9 mouse cellular contexts compared by ENCODE assay signal in the genomic region with DNA sequence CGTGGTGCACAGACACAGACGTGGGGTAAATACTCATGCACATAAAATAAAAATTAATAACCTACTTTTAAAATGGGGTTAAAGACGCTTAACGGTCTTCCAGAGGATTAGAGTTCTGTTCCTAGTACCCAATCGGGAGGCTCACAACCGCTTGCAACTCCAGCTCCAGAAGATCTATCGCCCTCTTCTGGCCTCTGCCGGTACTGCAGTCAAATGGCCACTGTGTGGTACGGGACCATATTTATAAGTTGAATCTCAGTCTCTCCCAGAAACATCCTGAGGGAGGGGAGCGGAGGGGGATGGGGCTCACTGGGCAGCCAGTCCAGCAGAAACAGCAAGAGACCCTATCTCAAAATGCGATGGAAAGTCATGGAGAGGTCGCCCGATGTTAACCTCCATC. TPM values are rescaled to one million over a fixed set of nuclear protein-coding genes. Genes with fewer than 3 reads are reported as not detected.
A peak's percentile ranks its signal among the peaks of the same experiment; 100 is the strongest.
DNase-seq lines count a peak whose midpoint lies in the region; ATAC-seq lines count a peak whose summit lies in the region.
"Had no signal": no experiment of that assay in that cellular context is flagged by ENCODE, and none has a peak within 500 bp of the region (broad histone marks: within the 10 kb centered on the region; RNA-seq: fewer than 3 reads in every experiment).

No protein-coding gene starts in this region.

- DNase-seq in gastrocnemius, postnatal 10 days: peak; percentile 12
- DNase-seq in gastrocnemius, postnatal 14 days: no peak
- DNase-seq in right cerebral cortex, postnatal 4 days: peak; percentile 44
- DNase-seq in right cerebral cortex, adult 2 months (ENCODE audit: low spot score in 2 of 2): no peak
- peak; percentile 55 for DNase-seq in thymus, postnatal 4 days
- no peak for DNase-seq in forebrain, embryonic 14.5 days (ENCODE audit: low spot score)
- DNase-seq in left cerebral cortex, adult 18-20 months (ENCODE audit: low spot score in 2 of 2): no peak

- intact Hi-C loops in gastrocnemius, postnatal 14 days (cut with DNase I; ENCODE audit: low total_unique reads): no loop called here

- 84% methylated on average over 13 of the region's 13 CpGs for WGBS in forebrain, embryonic 14.5 days

- H3K4me1 ChIP-seq in forebrain, embryonic 14.5 days (ENCODE audit: control insufficient read depth, insufficient read depth, low read length): no peaks in the 10 kb centered on the region
- H3K4me1 ChIP-seq: lung, embryonic 15.5 days had no signal

- no peaks in the 10 kb centered on the region for H3K27me3 ChIP-seq in forebrain, embryonic 14.5 days (replicated peaks; ENCODE audit: control insufficient read depth, insufficient read depth, low read length)
- H3K27me3 ChIP-seq: lung, embryonic 15.5 days had no signal

- no peak overlapping the region for H3K9ac ChIP-seq in forebrain, embryonic 14.5 days (ENCODE audit: low read length)
- H3K9ac ChIP-seq: lung, embryonic 15.5 days had no signal

- no peak overlapping the region for H3K27ac ChIP-seq in forebrain, embryonic 14.5 days (ENCODE audit: low read depth, low read length)
- H3K27ac ChIP-seq: lung, embryonic 15.5 days had no signal

- H3K9me3 ChIP-seq in forebrain, embryonic 14.5 days (replicated peaks; ENCODE audit: control insufficient read depth, low read length): no peaks in the 10 kb centered on the region
- H3K9me3 ChIP-seq: lung, embryonic 15.5 days had no signal

- H3K4me3 ChIP-seq in forebrain, embryonic 14.5 days (ENCODE audit: low read depth, low read length): no peak overlapping the region
- H3K4me3 ChIP-seq: lung, embryonic 15.5 days had no signal

- ATAC-seq in erythroblast, adult 5-6 weeks (replicated peaks; ENCODE audit: low FRiP score, poor library complexity, severe bottlenecking): peak; percentile 39; the same call in 1 of the 2 replicates
- ATAC-seq in forebrain, embryonic 14.5 days: no peak

- no peaks in the 10 kb centered on the region for H3K36me3 ChIP-seq in forebrain, embryonic 14.5 days (ENCODE audit: control insufficient read depth, insufficient read depth, low read length)
- H3K36me3 ChIP-seq: lung, embryonic 15.5 days had no signal

- no peak overlapping the region for H3K4me2 ChIP-seq in forebrain, embryonic 14.5 days (ENCODE audit: low read length)
- H3K4me2 ChIP-seq: lung, embryonic 15.5 days had no signal

RNA-seq across cellular contexts. Expression of a gene that starts 47.7 kb away (rescaled TPM):
- total RNA-seq in gastrocnemius, postnatal 10 days (2021): 10 to 100 TPM; 49.3 to 53.5 TPM
- total RNA-seq in gastrocnemius, postnatal 14 days (2021): 10 to 100 TPM; 40.5 to 44.4 TPM
- total RNA-seq in erythroblast, adult 5-6 weeks (2015; ENCODE audit: low replicate concordance): 20.7 and 25.0 TPM in 2 replicates
- 73.7 and 98.8 TPM in 2 replicates for total RNA-seq in erythroblast, adult 5-6 weeks (2017; ENCODE audit: low replicate concordance)
- 49.5 and 55.5 TPM in 2 replicates for polyA plus RNA-seq in forebrain, embryonic 14.5 days (2014; fragmentation: Nextera tagmentation; extraction: Ambion mirVana)
- total RNA-seq in left cerebral cortex, adult 18-20 months (2021): 100 to 1,000 TPM; 141 to 142 TPM

RNA-seq across cellular contexts. Expression of a gene that starts 51.7 kb away (rescaled TPM):
- total RNA-seq in gastrocnemius, postnatal 10 days (2021): 10 to 100 TPM in 1 of 2 experiments, 1 to 10 TPM in 1; 6.1 to 11.1 TPM
- 1 to 10 TPM; 5.6 to 6.4 TPM for total RNA-seq in gastrocnemius, postnatal 14 days (2021)
- total RNA-seq in erythroblast, adult 5-6 weeks (2015; ENCODE audit: low replicate concordance): 28.4 and 30.1 TPM in 2 replicates
- total RNA-seq in erythroblast, adult 5-6 weeks (2017; ENCODE audit: low replicate concordance): 32.5 and 43.4 TPM in 2 replicates
- polyA plus RNA-seq in forebrain, embryonic 14.5 days (2014; fragmentation: Nextera tagmentation; extraction: Ambion mirVana): 32.1 and 48.7 TPM in 2 replicates
- 10 to 100 TPM; 53.8 to 54.3 TPM for total RNA-seq in left cerebral cortex, adult 18-20 months (2021)

Comparison
In these comparisons a context has a peak if more than half of its experiments do, and no peak if none do; other contexts are left out.
1. DNase-seq: peak in gastrocnemius, postnatal 10 days (single experiment), right cerebral cortex, postnatal 4 days (single experiment) and thymus, postnatal 4 days (single experiment); none in gastrocnemius, postnatal 14 days (single experiment), right cerebral cortex, adult 2 months (0 of 2), forebrain, embryonic 14.5 days (single experiment) and left cerebral cortex, adult 18-20 months (0 of 2).